Mouse (Mus musculus) ES-E14 (cell line): ENCODE results near the gene Actr10.

ENCODE experiments used
- HCFC1 ChIP-seq: IDR thresholded peaks from 2 replicates; pipeline ENCODE4 v1.6.1; 2012; ENCODE audit warnings: low read length, inconsistent platforms, borderline replicate concordance; ENCODE audit not compliant: insufficient read depth
- ZC3H11A ChIP-seq: IDR thresholded peaks from 2 replicates; pipeline ENCODE4 v1.6.1; 2012; ENCODE audit warnings: low read depth, mild to moderate bottlenecking, inconsistent platforms, low read length, borderline replicate concordance

- TF ChIP-seq HCFC1, result no peak
- no peak for TF ChIP-seq ZC3H11A
These were observed 39.2 kb upstream of the Actr10 start for GRCm38 (mm10) chr12:70898450-70898849.
